ENCODE assay signal across 10 mouse cellular contexts in the genomic region with DNA sequence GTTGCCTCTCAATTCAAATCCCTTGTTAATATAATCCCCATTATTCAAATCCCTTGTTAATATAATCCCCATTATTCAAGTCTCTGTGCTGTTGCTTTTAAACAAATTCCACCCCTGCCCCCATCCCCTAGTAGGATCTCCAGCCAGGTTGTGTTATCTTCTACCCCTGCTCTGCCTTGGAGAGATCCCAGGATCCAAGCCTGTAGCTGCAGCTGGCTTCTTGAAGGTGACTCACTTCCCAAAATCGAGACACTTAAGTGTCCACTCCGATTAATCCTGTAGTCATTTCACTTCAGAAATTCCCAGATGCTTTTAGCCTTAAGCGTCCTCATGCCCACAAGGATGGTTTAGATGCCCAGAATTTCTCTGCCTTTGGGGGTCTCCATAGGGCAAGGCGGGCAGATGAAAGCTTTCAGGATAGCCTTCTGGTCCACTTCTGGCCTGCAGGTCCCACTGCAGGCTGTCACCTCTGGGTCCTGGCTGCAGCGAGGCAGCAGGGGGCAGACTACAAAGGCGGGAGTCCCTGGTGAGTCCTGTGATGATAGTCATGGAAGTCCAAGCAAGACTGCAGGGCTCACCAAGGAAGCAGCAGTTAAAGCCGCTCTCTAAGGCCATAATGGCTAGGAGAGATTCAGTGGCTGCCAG. TPM values are rescaled to one million over a fixed set of nuclear protein-coding genes. Genes with fewer than 3 reads are reported as not detected.
DNase-seq lines count a peak whose midpoint lies in the region; ATAC-seq and TF ChIP-seq lines count a peak whose summit lies in the region.
"Had no signal": no experiment of that assay in that cellular context is flagged by ENCODE, and none has a peak within 500 bp of the region (broad histone marks: within the 10 kb centered on the region; RNA-seq: fewer than 3 reads in every experiment).

No protein-coding gene starts in this region.

- H3K27me3 ChIP-seq in heart, postnatal 0 days (ENCODE audit: control insufficient read depth, insufficient read depth, low read length): peaks cover 56% of the 10 kb centered on the region
- H3K27me3 ChIP-seq in spleen, adult 2 months (ENCODE audit: control insufficient read depth, insufficient read depth, low read length): no peaks in the 10 kb centered on the region
- no peaks in the 10 kb centered on the region for H3K27me3 ChIP-seq in hindbrain, embryonic 14.5 days (ENCODE audit: control insufficient read depth, insufficient read depth, low read length)

- no peak for TF ChIP-seq POLR2A in spleen, adult 2 months (IDR thresholded peaks at IDR 0.05; ENCODE audit: low read depth, low read length)

- no peaks in the 10 kb centered on the region for H3K9me3 ChIP-seq in heart, postnatal 0 days (replicated peaks; ENCODE audit: control insufficient read depth, low read length)
- no peaks in the 10 kb centered on the region for H3K9me3 ChIP-seq in hindbrain, embryonic 14.5 days (ENCODE audit: control insufficient read depth, low read length)
- H3K9me3 ChIP-seq: limb, embryonic 13.5 days had no signal

- TF ChIP-seq EP300 in heart, postnatal 0 days (IDR thresholded peaks at IDR 0.05; ENCODE audit: low read depth): no peak

- peak; percentile 58 for TF ChIP-seq CTCF in heart, postnatal 0 days (IDR thresholded peaks at IDR 0.05; ENCODE audit: low read depth)
- TF ChIP-seq CTCF in spleen, adult 2 months (IDR thresholded peaks at IDR 0.05; ENCODE audit: extremely low read depth, insufficient read depth, insufficient read length, insufficient replicate concordance): peak; percentile 38; the same call in 1 of the 2 replicates

- WGBS in heart, postnatal 0 days: 42% methylated on average over 7 of the region's 7 CpGs
- 79% methylated on average over 7 of the region's 7 CpGs for WGBS in spleen, adult 2 months
- WGBS in hindbrain, embryonic 14.5 days: 72% methylated on average over 7 of the region's 7 CpGs

- ATAC-seq in heart, postnatal 0 days (ENCODE audit: insufficient read depth, low read depth): 0 out of 2 replicates have a peak, but pooled peaks have one; percentile 44
- ATAC-seq in megakaryocyte, adult 5-6 weeks (ENCODE audit: poor library complexity, severe bottlenecking): no peak
- no peak for ATAC-seq in hindbrain, embryonic 14.5 days (ENCODE audit: low FRiP score)

- intact Hi-C loops in heart, postnatal 25 days (cut with DNase I): loop anchor here (2.0 to 10.0 kb wide), 3 partner anchors 129 to 627 kb away; no protein-coding TSS in a partner anchor

- no peaks in the 10 kb centered on the region for H3K4me1 ChIP-seq in heart, postnatal 0 days (ENCODE audit: control insufficient read depth, insufficient read depth)
- peaks cover 14% of the 10 kb centered on the region; the same call in 1 of the 2 replicates for H3K4me1 ChIP-seq in spleen, adult 2 months (ENCODE audit: control insufficient read depth, insufficient read depth, insufficient read length)
- H3K4me1 ChIP-seq in hindbrain, embryonic 14.5 days (replicated peaks; ENCODE audit: control insufficient read depth, insufficient read depth, low read length): 0 out of 2 replicates have a peak, but pooled peaks cover 5% of the 10 kb centered on the region

- H3K36me3 ChIP-seq in heart, postnatal 0 days (replicated peaks; ENCODE audit: control insufficient read depth, insufficient read depth, low read length): no peaks in the 10 kb centered on the region
- 0 out of 2 replicates have a peak, but pooled peaks cover 1% of the 10 kb centered on the region for H3K36me3 ChIP-seq in spleen, adult 2 months (ENCODE audit: control insufficient read depth, insufficient read depth, low read length)
- no peaks in the 10 kb centered on the region for H3K36me3 ChIP-seq in hindbrain, embryonic 14.5 days (replicated peaks; ENCODE audit: control insufficient read depth, insufficient read depth)
- H3K36me3 ChIP-seq: limb, embryonic 13.5 days had no signal

- no peak overlapping the region for H3K9ac ChIP-seq in heart, postnatal 0 days (replicated peaks; ENCODE audit: low read depth, low read length)
- H3K9ac ChIP-seq in hindbrain, embryonic 14.5 days: no peak overlapping the region
- H3K9ac ChIP-seq: limb, embryonic 13.5 days had no signal

- no peak overlapping the region for H3K4me3 ChIP-seq in heart, postnatal 0 days (ENCODE audit: low read depth, low read length)
- H3K4me3 ChIP-seq in spleen, adult 2 months (ENCODE audit: extremely low read depth, insufficient read depth, insufficient read length): no peak overlapping the region
- H3K4me3 ChIP-seq in hindbrain, embryonic 14.5 days (replicated peaks; ENCODE audit: low read length): no peak overlapping the region
- H3K4me3 ChIP-seq: erythroblast, embryonic 14.5 days; limb, embryonic 13.5 days had no signal

- H3K27ac ChIP-seq in heart, postnatal 0 days (ENCODE audit: low read depth): no peak overlapping the region
- H3K27ac ChIP-seq in spleen, adult 2 months (ENCODE audit: insufficient read depth, low read length): no peak overlapping the region
- no peak overlapping the region for H3K27ac ChIP-seq in hindbrain, embryonic 14.5 days
- H3K27ac ChIP-seq: limb, embryonic 13.5 days had no signal

- no peak overlapping the region for H3K4me2 ChIP-seq in heart, postnatal 0 days (ENCODE audit: low read depth, low read length)
- H3K4me2 ChIP-seq in hindbrain, embryonic 14.5 days (replicated peaks): no peak overlapping the region
- H3K4me2 ChIP-seq: limb, embryonic 13.5 days had no signal

- peak; percentile 28 for DNase-seq in heart, postnatal 0 days (ENCODE audit: low spot score)
- no peak for DNase-seq in heart, postnatal 25 days (ENCODE audit: low spot score)
- DNase-seq in spleen, adult 2 months (ENCODE audit: low read depth in 1 of 2, low spot score in 2 of 2): no peak
- no peak for DNase-seq in spleen, adult 12 weeks (ENCODE audit: low spot score)
- peak; percentile 42 for DNase-seq in induced T-regulatory cell, adult 2 months (ENCODE audit: low read depth)
- no peak for DNase-seq in urinary bladder, postnatal 25 days (ENCODE audit: low spot score)
- DNase-seq in hindbrain, embryonic 14.5 days (ENCODE audit: low spot score): no peak

RNA-seq across cellular contexts. Expression of gene Runx1, which starts 1.8 kb away (rescaled TPM):
- 1.3 and 4.4 TPM in 2 replicates for total RNA-seq in heart, postnatal 0 days (2014; rRNA removed; ENCODE audit: low replicate concordance)
- 0.33 and 0.37 TPM in 2 replicates for polyA plus RNA-seq in heart, postnatal 0 days (2015; fragmentation: Nextera tagmentation; extraction: Ambion mirVana)
- 1 to 10 TPM; 2.0 to 2.1 TPM for total RNA-seq in heart, postnatal 25 days (2021)
- polyA plus RNA-seq in spleen, adult 2 months (2012; rRNA removed): 26.7 and 36.4 TPM in 2 replicates
- total RNA-seq in megakaryocyte, adult 5-6 weeks (2015): 93.4 and 112 TPM in 2 replicates
- total RNA-seq in megakaryocyte, adult 5-6 weeks (2017): 44.7 and 61.5 TPM in 2 replicates
- polyA plus RNA-seq in hindbrain, embryonic 14.5 days (2014; fragmentation: Nextera tagmentation; extraction: Ambion mirVana): 1.8 and 2.2 TPM in 2 replicates

Comparison
In these comparisons a context has a peak if more than half of its experiments do, and no peak if none do; other contexts are left out.
1. DNase-seq: peak in heart, postnatal 0 days (single experiment) and induced T-regulatory cell, adult 2 months (single experiment); none in heart, postnatal 25 days (single experiment), spleen, adult 2 months (0 of 2), spleen, adult 12 weeks (single experiment), urinary bladder, postnatal 25 days (single experiment) and hindbrain, embryonic 14.5 days (single experiment).